Mouse (Mus musculus) heart, adult 2 months (tissue): ENCODE data around the gene Hist1h2af. TPM values are rescaled to one million over a fixed set of nuclear protein-coding genes. Genes with fewer than 3 reads are reported as not detected.
A peak's percentile ranks its signal among the peaks of the same experiment; 100 is the strongest.

ENCODE experiments used
- DNase-seq, 2 experiments: peaks; one replicate each; pipeline ENCODE4 v3.0.0; 2021
- H3K27ac ChIP-seq: fragments of 200-600 bp; 2 replicates; pipeline ENCODE4 v1.8.1; 2022
- H3K27me3 ChIP-seq: fragments of 200-500 bp; 2 replicates; pipeline ENCODE4 v1.6.1; 2012; ENCODE audit warnings: mild to moderate bottlenecking, low read length, inconsistent platforms, mixed read lengths; ENCODE audit not compliant: control insufficient read depth, insufficient read depth
- H3K36me3 ChIP-seq: fragments of 200-500 bp; 2 replicates; pipeline ENCODE4 v1.6.1; 2012; ENCODE audit warnings: low read length, inconsistent platforms; ENCODE audit not compliant: control insufficient read depth, insufficient read depth
- H3K4me1 ChIP-seq: fragments of 200-500 bp; 2 replicates; pipeline ENCODE4 v1.6.1; 2011; ENCODE audit warnings: low read length; ENCODE audit not compliant: control insufficient read depth, insufficient read depth
- H3K4me3 ChIP-seq: fragments of 200-600 bp; 2 replicates; pipeline ENCODE4 v1.8.1; 2022
- H3K79me2 ChIP-seq: fragments of 200-500 bp; replicated peaks from 2 replicates; pipeline ENCODE4 v1.6.1; 2012; ENCODE audit warnings: mild to moderate bottlenecking, inconsistent platforms, low read length, moderate library complexity, mixed read lengths; ENCODE audit not compliant: control insufficient read depth, insufficient read depth
- H3K9ac ChIP-seq: fragments of 200-500 bp; 2 replicates; pipeline ENCODE4 v1.6.1; 2012; ENCODE audit warnings: low read depth, mild to moderate bottlenecking, control low read depth, inconsistent platforms, low read length, mixed read lengths
- CTCF ChIP-seq: fragments of 200-600 bp; IDR thresholded peaks from 2 replicates; pipeline ENCODE4 v1.8.1; 2022; ENCODE audit warnings: antibody characterized with exemption, mild to moderate bottlenecking, moderate library complexity
- EP300 ChIP-seq: fragments of 200-500 bp; IDR thresholded peaks from 2 replicates; pipeline ENCODE4 v1.6.1; 2011; ENCODE audit warnings: low read depth, low read length, control low read depth; ENCODE audit not compliant: insufficient read depth
- POLR2A ChIP-seq: fragments of 200-500 bp; IDR thresholded peaks from 2 replicates; pipeline ENCODE4 v1.6.1; 2011; ENCODE audit warnings: mild to moderate bottlenecking, low read depth, low read length, control low read depth; ENCODE audit not compliant: insufficient read depth
- WGBS: fragments of 180-500 bp; shearing (Covaris S2); methylation state at CpG from one replicate; pipeline ENCODE4 v1.1.7; 2018; 5-methylcytosine and 5-hydroxymethylcytosine counted together
- intact Hi-C: fragments of 180-260 bp; cut with DNase I; formaldehyde crosslinking; loops from one replicate; pipeline ENCODE4 v1.15.1; 2025
- microRNA-seq, 2 experiments: library from miRNA; unstranded; fragments of <30 nt; microRNA quantifications; one replicate each; pipeline ENCODE4 v1.2.0; 2021
- polyA plus RNA-seq: library from polyadenylated mRNA; depleted of rRNA; stranded (reverse); fragments of >200 nt; gene quantifications from 2 replicates; pipeline ENCODE4 v1.2.3, GENCODE M21; 2012; rRNA removed
- total RNA-seq, 2 experiments: library from RNA; stranded (reverse); gene quantifications; 2 replicates each; pipeline ENCODE4 v1.2.3; 2021

Hist1h2af gene
- total and polyA plus RNA-seq, 3 experiments, result 2.0 to 9.8 (median 4.4) TPM

- DNase-seq, result peak; percentile 94 to 96
- TF ChIP-seq CTCF (no peak), EP300 (peak; percentile 97), POLR2A (peak; percentile 100)
- H3K27ac ChIP-seq, result peak within 1 kb of the TSS; percentile 24
- WGBS, result under 1% methylated on average over 43 of the region's 43 CpGs
- peaks cover 4% of the 10 kb centered on the region; the same call in 1 of the 2 replicates for H3K36me3 ChIP-seq
- H3K9ac ChIP-seq, result peak within 1 kb of the TSS; percentile 71
- no peaks in the 10 kb centered on the region for H3K79me2 ChIP-seq
- H3K27me3 ChIP-seq, result no peaks in the 10 kb centered on the region
- peaks cover 4% of the 10 kb centered on the region for H3K4me1 ChIP-seq
- peak within 1 kb of the TSS; percentile 72 for H3K4me3 ChIP-seq
- intact Hi-C loops, result loop anchor here (5.0 to 10.0 kb wide), 4 partner anchors 161 to 1867 kb away; partner anchors contain the start of genes Hist1h1b, Hist1h2ag, Hist1h2ai and Hist1h2an
Observed at GRCm38 (mm10) chr13:23581408-23582218, 47.9 kb downstream of the Hist1h2af start, which contains the start of gene Hist1h4d. TSS of gene Hist1h4d (plus strand) at chr13:23581598.

- Histone ChIP-seq H3K79me2 (no peaks in the 10 kb centered on the region), H3K9ac (peak overlapping the region; percentile 71; the same call in 1 of the 2 replicates), H3K27me3 (no peaks in the 10 kb centered on the region), H3K36me3 (peaks cover 4% of the 10 kb centered on the region; the same call in 1 of the 2 replicates), H3K27ac (peak overlapping the region; percentile 7), H3K4me1 (peaks cover 4% of the 10 kb centered on the region), H3K4me3 (peak overlapping the region; percentile 72)
- no peak for DNase-seq
- TF ChIP-seq CTCF, result no peak
- no peak for TF ChIP-seq POLR2A
- no peak for TF ChIP-seq EP300
- 37% methylated on average over 6 of the region's 6 CpGs for WGBS
- intact Hi-C loops, result loop anchor here (5.0 to 10.0 kb wide), 4 partner anchors 160 to 1868 kb away; partner anchors contain the start of genes Hist1h1b, Hist1h2ag, Hist1h2ai and Hist1h2an
Observed at GRCm38 (mm10) chr13:23582219-23583056, 48.7 kb downstream of the Hist1h2af start.

GRCm38 (mm10) chr13:23583387-23584068 is 49.8 kb downstream of the Hist1h2af start:
- H3K9ac ChIP-seq, result no peak overlapping the region
- no peak for DNase-seq
- H3K4me3 ChIP-seq, result no peak overlapping the region; the same call in 1 of the 2 replicates
- TF ChIP-seq CTCF (no peak), POLR2A (no peak), EP300 (no peak)
- no peak overlapping the region; the same call in 1 of the 2 replicates for H3K27ac ChIP-seq
- no peaks in the 10 kb centered on the region for H3K79me2 ChIP-seq
- intact Hi-C loops, result loop anchor here (2.0 to 10.0 kb wide), 6 partner anchors 53 to 1869 kb away; partner anchors contain the start of genes Hist1h1b, Hist1h2ag, Hist1h2ai and Hist1h2an
- H3K36me3 ChIP-seq, result peaks cover 4% of the 10 kb centered on the region; the same call in 1 of the 2 replicates
- peaks cover 4% of the 10 kb centered on the region for H3K4me1 ChIP-seq
- H3K27me3 ChIP-seq, result no peaks in the 10 kb centered on the region

Small RNA genes lying within 50 kb of the gene (microRNA-seq; reads per million reads assigned to microRNA genes)
- gene Gm44297 (0 reads per million in 2 experiments), gene Gm44359 (0 reads per million in 2 experiments), gene Gm44394 (0 reads per million in 2 experiments), gene n-TStga1 (0 reads per million in 2 experiments)

Other genes starting within 250 kb of the Hist1h2af start
Only the 30 nearest of the 34 such genes appear.
- 10 to 100 TPM; 14.8 to 15.8 TPM for gene Zfp322a, start 164.7 kb upstream of the Hist1h2af start, total RNA-seq
- 1.5 and 5.3 TPM in 2 replicates for gene Zfp322a, start 164.7 kb upstream of the Hist1h2af start, polyA plus RNA-seq
- 1 to 10 TPM; 3.9 to 5.1 TPM for gene Abt1, start 110.0 kb upstream of the Hist1h2af start, total RNA-seq
- gene Abt1, start 110.0 kb upstream of the Hist1h2af start, polyA plus RNA-seq, result 2.4 and 3.1 TPM in 2 replicates
- gene Btn1a1, start 68.0 kb upstream of the Hist1h2af start, total RNA-seq, result not detected
- gene Btn1a1, start 68.0 kb upstream of the Hist1h2af start, polyA plus RNA-seq, result 0.20 TPM in 1 of 2 replicates, not detected in the other
- gene Btn2a2, start 45.0 kb upstream of the Hist1h2af start, total RNA-seq, result not detected
- not detected in 2 replicates for gene Btn2a2, start 45.0 kb upstream of the Hist1h2af start, polyA plus RNA-seq
- gene Hist1h4h, start 2.9 kb upstream of the Hist1h2af start, total RNA-seq, result 100 to 1,000 TPM; 212 to 239 TPM
- 53.1 and 61.9 TPM in 2 replicates for gene Hist1h4h, start 2.9 kb upstream of the Hist1h2af start, polyA plus RNA-seq
- 1 to 10 TPM in 1 of 2 experiments, under 1 TPM in 1; 0.94 to 2.1 TPM for gene Hist1h3g, start 1.5 kb downstream of the Hist1h2af start, total RNA-seq
- gene Hist1h3g, start 1.5 kb downstream of the Hist1h2af start, polyA plus RNA-seq, result 0.80 and 1.8 TPM in 2 replicates
- 1 to 10 TPM; 1.1 to 1.2 TPM for gene Hist1h2bh, start 9.5 kb downstream of the Hist1h2af start, total RNA-seq
- 0.29 and 0.61 TPM in 2 replicates for gene Hist1h2bh, start 9.5 kb downstream of the Hist1h2af start, polyA plus RNA-seq
- gene Hist1h3f, start 10.1 kb downstream of the Hist1h2af start, total RNA-seq, result 1 to 10 TPM; 5.1 to 5.5 TPM
- 0.94 and 1.1 TPM in 2 replicates for gene Hist1h3f, start 10.1 kb downstream of the Hist1h2af start, polyA plus RNA-seq
- gene Hist1h4f, start 17.7 kb downstream of the Hist1h2af start, total RNA-seq, result 10 to 100 TPM; 14.7 to 19.6 TPM
- gene Hist1h4f, start 17.7 kb downstream of the Hist1h2af start, polyA plus RNA-seq, result 0.88 TPM in 1 of 2 replicates, not detected in the other
- gene Hist1h1d, start 19.4 kb downstream of the Hist1h2af start, total RNA-seq, result under 1 TPM; 0.86 to 0.91 TPM
- gene Hist1h1d, start 19.4 kb downstream of the Hist1h2af start, polyA plus RNA-seq, result 0.04 and 0.09 TPM in 2 replicates
- gene Hist1h3e, start 28.5 kb downstream of the Hist1h2af start, total RNA-seq, result 10 to 100 TPM; 14.0 to 14.6 TPM
- gene Hist1h3e, start 28.5 kb downstream of the Hist1h2af start, polyA plus RNA-seq, result 1.8 and 2.0 TPM in 2 replicates
- 1 to 10 TPM; 1.8 to 2.8 TPM for gene Hist1h2ae, start 37.3 kb downstream of the Hist1h2af start, total RNA-seq
- 0.49 and 0.50 TPM in 2 replicates for gene Hist1h2ae, start 37.3 kb downstream of the Hist1h2af start, polyA plus RNA-seq
- gene Hist1h2bg, start 37.5 kb downstream of the Hist1h2af start, total RNA-seq, result 10 to 100 TPM; 16.4 to 19.5 TPM
- 3.3 TPM in 2 replicates for gene Hist1h2bg, start 37.5 kb downstream of the Hist1h2af start, polyA plus RNA-seq
- gene Hist1h2bf, start 40.3 kb downstream of the Hist1h2af start, total RNA-seq, result 1 to 10 TPM; 5.2 to 8.4 TPM
- gene Hist1h2bf, start 40.3 kb downstream of the Hist1h2af start, polyA plus RNA-seq, result 1.00 TPM in 1 of 2 replicates, not detected in the other
- 1 to 10 TPM; 1.4 to 2.8 TPM for gene Hist1h2ad, start 40.5 kb downstream of the Hist1h2af start, total RNA-seq
- gene Hist1h2ad, start 40.5 kb downstream of the Hist1h2af start, polyA plus RNA-seq, result 0.61 TPM in 1 of 2 replicates, not detected in the other
- 1 to 10 TPM; 1.5 to 2.3 TPM for gene Hist1h3d, start 41.9 kb downstream of the Hist1h2af start, total RNA-seq
- 1.1 and 1.6 TPM in 2 replicates for gene Hist1h3d, start 41.9 kb downstream of the Hist1h2af start, polyA plus RNA-seq
- gene Hist1h4d, start 47.7 kb downstream of the Hist1h2af start, total RNA-seq, result 10 to 100 TPM; 47.3 to 51.7 TPM
- gene Hist1h4d, start 47.7 kb downstream of the Hist1h2af start, polyA plus RNA-seq, result 1.7 and 2.5 TPM in 2 replicates
- gene Hist1h2be, start 87.2 kb downstream of the Hist1h2af start, total RNA-seq, result 1 to 10 TPM; 8.8 to 9.8 TPM
- gene Hist1h2be, start 87.2 kb downstream of the Hist1h2af start, polyA plus RNA-seq, result 2.4 and 4.9 TPM in 2 replicates
- gene Hist1h1e, start 88.7 kb downstream of the Hist1h2af start, total RNA-seq, result 10 to 100 TPM; 20.4 to 28.8 TPM
- gene Hist1h1e, start 88.7 kb downstream of the Hist1h2af start, polyA plus RNA-seq, result 1.3 and 3.2 TPM in 2 replicates
- gene Hist1h2ac, start 150.0 kb downstream of the Hist1h2af start, total RNA-seq, result 1 to 10 TPM; 1.3 to 1.6 TPM
- 0.57 and 0.76 TPM in 2 replicates for gene Hist1h2ac, start 150.0 kb downstream of the Hist1h2af start, polyA plus RNA-seq
- 10 to 100 TPM; 73.4 to 78.7 TPM for gene Hist1h2bc, start 150.3 kb downstream of the Hist1h2af start, total RNA-seq
- gene Hist1h2bc, start 150.3 kb downstream of the Hist1h2af start, polyA plus RNA-seq, result 119 and 135 TPM in 2 replicates
- not detected for gene Hist1h1t, start 161.9 kb downstream of the Hist1h2af start, total RNA-seq
- gene Hist1h1t, start 161.9 kb downstream of the Hist1h2af start, polyA plus RNA-seq, result not detected in 2 replicates
- 10 to 100 TPM; 42.3 to 45.8 TPM for gene Hist1h4c, start 164.5 kb downstream of the Hist1h2af start, total RNA-seq
- gene Hist1h4c, start 164.5 kb downstream of the Hist1h2af start, polyA plus RNA-seq, result 1.5 and 3.2 TPM in 2 replicates
- 10 to 100 TPM; 58.9 to 62.8 TPM for gene Hfe, start 176.9 kb downstream of the Hist1h2af start, total RNA-seq
- gene Hfe, start 176.9 kb downstream of the Hist1h2af start, polyA plus RNA-seq, result 16.8 and 21.1 TPM in 2 replicates
- gene Hist1h1c, start 204.9 kb downstream of the Hist1h2af start, total RNA-seq, result 100 to 1,000 TPM; 147 to 185 TPM
- gene Hist1h1c, start 204.9 kb downstream of the Hist1h2af start, polyA plus RNA-seq, result 55.5 and 80.0 TPM in 2 replicates
- gene Hist1h3c, start 211.7 kb downstream of the Hist1h2af start, total RNA-seq, result 1 to 10 TPM in 1 of 2 experiments, not detected in 1; 2.5 TPM
- gene Hist1h3c, start 211.7 kb downstream of the Hist1h2af start, polyA plus RNA-seq, result 0.64 TPM in 1 of 2 replicates, not detected in the other
- gene Hist1h2bb, start 212.8 kb downstream of the Hist1h2af start, total RNA-seq, result 1 to 10 TPM; 3.2 to 4.9 TPM
- 0.47 and 0.76 TPM in 2 replicates for gene Hist1h2bb, start 212.8 kb downstream of the Hist1h2af start, polyA plus RNA-seq
- gene Hist1h2ab, start 217.2 kb downstream of the Hist1h2af start, total RNA-seq, result 1 to 10 TPM; 4.4 to 6.7 TPM
- gene Hist1h2ab, start 217.2 kb downstream of the Hist1h2af start, polyA plus RNA-seq, result 0.51 TPM in 1 of 2 replicates, not detected in the other
- 1 to 10 TPM; 6.4 to 8.0 TPM for gene Hist1h3b, start 218.4 kb downstream of the Hist1h2af start, total RNA-seq
- gene Hist1h3b, start 218.4 kb downstream of the Hist1h2af start, polyA plus RNA-seq, result 1.7 TPM in 1 of 2 replicates, not detected in the other
- 10 to 100 TPM in 1 of 2 experiments, 1 to 10 TPM in 1; 4.9 to 11.3 TPM for gene Hist1h4b, start 223.1 kb downstream of the Hist1h2af start, total RNA-seq
- 1.1 TPM in 1 of 2 replicates, not detected in the other for gene Hist1h4b, start 223.1 kb downstream of the Hist1h2af start, polyA plus RNA-seq